Mouse (Mus musculus) G1E (cell line): ENCODE measurements around the gene Siglec1. TPM values are rescaled to one million over a fixed set of nuclear protein-coding genes. Genes with fewer than 3 reads are reported as not detected.

Source experiments
- ATAC-seq: 2 replicates; pipeline ENCODE4 v1.8.0; 2016; ENCODE audit warnings: mild to moderate bottlenecking; ENCODE audit not compliant: insufficient number of reproducible peaks, poor library complexity, low FRiP score, severe bottlenecking; ENCODE audit errors: extremely low read depth
- DNase-seq: peaks from one replicate; pipeline ENCODE4 v3.0.0; 2012; ENCODE audit warnings: low spot score
- H3K27me3 ChIP-seq: 2 replicates; pipeline ENCODE4 v1.6.1; 2012; ENCODE audit warnings: mild to moderate bottlenecking, low read length, inconsistent platforms; ENCODE audit not compliant: insufficient read depth
- H3K36me3 ChIP-seq: replicated peaks from 2 replicates; pipeline ENCODE3; 2012; ENCODE audit warnings: mild to moderate bottlenecking, inconsistent platforms
- H3K4me1 ChIP-seq: 2 replicates; pipeline ENCODE4 v1.6.1; 2012; ENCODE audit warnings: low read depth, low read length, inconsistent platforms, mixed read lengths; ENCODE audit not compliant: insufficient read depth
- H3K4me3 ChIP-seq: 2 replicates; pipeline ENCODE4 v1.5.1; 2012; ENCODE audit warnings: low read depth, mild to moderate bottlenecking, inconsistent platforms, low read length, moderate library complexity, mixed read lengths
- H3K9me3 ChIP-seq: replicated peaks from 2 replicates; pipeline ENCODE4 v1.6.1; 2012; ENCODE audit warnings: inconsistent platforms
- CTCF ChIP-seq: IDR thresholded peaks from 2 replicates; pipeline ENCODE4 v1.5.1; 2012; ENCODE audit warnings: low read depth, low read length, inconsistent platforms, mixed read lengths
- GATA1 ChIP-seq: IDR thresholded peaks from 2 replicates; pipeline ENCODE4 v1.6.1; 2012; ENCODE audit warnings: borderline replicate concordance, low read length, inconsistent platforms, mixed read lengths
- GATA2 ChIP-seq: IDR thresholded peaks from 2 replicates; pipeline ENCODE4 v1.6.1; 2012; ENCODE audit warnings: low read depth, low read length, inconsistent platforms, borderline replicate concordance
- POLR2AphosphoS5 ChIP-seq: IDR thresholded peaks from 2 replicates; pipeline ENCODE4 v1.6.1; 2012; ENCODE audit warnings: low read depth, low read length, inconsistent platforms; ENCODE audit not compliant: insufficient replicate concordance
- TAL1 ChIP-seq: conservative IDR thresholded peaks from 2 replicates; pipeline ENCODE4 v1.6.1; 2012; ENCODE audit warnings: low read depth, low read length, inconsistent platforms, mixed read lengths
- polyA plus RNA-seq: library from polyadenylated mRNA; stranded (reverse); fragments of >175 nt; gene quantifications from 2 replicates; pipeline ENCODE4 v1.2.3, GENCODE M21; 2012
- total RNA-seq, 2 experiments: library from RNA; stranded (forward) in 1 of 2; stranded (reverse) in 1 of 2; fragments of 200-1000 nt in 1 of 2; fragments of >200 nt in 1 of 2; fragmentation: Nextera tagmentation in 1 of 2; gene quantifications; 2 replicates each; pipeline ENCODE4 v1.2.3; 2014 to 2017

Siglec1 gene
- total RNA-seq (2014; fragmentation: Nextera tagmentation): not detected in 2 replicates
- total RNA-seq (2017): 0.06 and 0.16 TPM in 2 replicates
- polyA plus RNA-seq: not detected in 2 replicates

DNA sequence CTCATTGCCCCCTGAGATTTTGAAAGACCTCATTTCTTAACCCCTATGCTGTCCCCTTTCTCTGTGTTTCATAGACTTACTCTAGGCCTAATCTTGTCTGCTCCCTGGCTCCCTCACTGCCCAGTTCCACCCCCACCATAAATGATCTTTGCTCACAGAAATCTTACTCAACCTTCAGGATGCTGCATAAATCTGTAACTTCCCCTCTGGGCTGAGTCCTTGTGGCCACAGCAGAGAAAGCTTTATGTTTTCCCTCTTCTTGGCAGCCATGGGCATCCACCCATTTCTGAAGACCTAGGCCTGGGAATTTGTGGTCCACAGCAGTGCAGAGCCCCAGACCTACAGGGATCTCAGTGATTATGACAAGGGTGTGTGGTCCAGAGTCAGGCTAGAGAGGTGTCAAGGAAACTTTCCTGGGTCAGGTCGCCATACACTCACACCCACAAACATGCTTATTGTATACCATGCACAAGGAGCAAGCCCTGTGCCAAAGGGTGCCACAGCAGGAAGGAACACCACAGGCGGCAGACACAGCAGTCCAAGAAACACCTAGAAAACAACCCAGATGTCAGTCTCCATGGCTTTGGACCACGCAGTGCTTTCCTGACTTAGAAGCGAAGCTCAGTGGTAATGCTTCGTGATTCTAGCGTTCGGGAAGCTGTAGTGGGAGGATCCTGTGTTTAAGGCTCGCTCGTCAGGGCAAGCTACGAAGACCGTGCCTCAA lies at the start of gene Siglec1:
Siglec1 (minus strand) TSS at position 99 of the 724 bp plus-strand sequence.
- no peaks in the 10 kb centered on the region for H3K9me3 ChIP-seq
- ATAC-seq (no peak), DNase-seq (no peak)
- TF ChIP-seq GATA2 (no peak), GATA1 (no peak), POLR2AphosphoS5 (no peak), CTCF (no peak), TAL1 (no peak)
- H3K4me1 ChIP-seq: peaks cover 10% of the 10 kb centered on the region
- no peak within 1 kb of the TSS for H3K4me3 ChIP-seq
- peaks cover 73% of the 10 kb centered on the region for H3K27me3 ChIP-seq
- no peaks in the 10 kb centered on the region for H3K36me3 ChIP-seq

DNA sequence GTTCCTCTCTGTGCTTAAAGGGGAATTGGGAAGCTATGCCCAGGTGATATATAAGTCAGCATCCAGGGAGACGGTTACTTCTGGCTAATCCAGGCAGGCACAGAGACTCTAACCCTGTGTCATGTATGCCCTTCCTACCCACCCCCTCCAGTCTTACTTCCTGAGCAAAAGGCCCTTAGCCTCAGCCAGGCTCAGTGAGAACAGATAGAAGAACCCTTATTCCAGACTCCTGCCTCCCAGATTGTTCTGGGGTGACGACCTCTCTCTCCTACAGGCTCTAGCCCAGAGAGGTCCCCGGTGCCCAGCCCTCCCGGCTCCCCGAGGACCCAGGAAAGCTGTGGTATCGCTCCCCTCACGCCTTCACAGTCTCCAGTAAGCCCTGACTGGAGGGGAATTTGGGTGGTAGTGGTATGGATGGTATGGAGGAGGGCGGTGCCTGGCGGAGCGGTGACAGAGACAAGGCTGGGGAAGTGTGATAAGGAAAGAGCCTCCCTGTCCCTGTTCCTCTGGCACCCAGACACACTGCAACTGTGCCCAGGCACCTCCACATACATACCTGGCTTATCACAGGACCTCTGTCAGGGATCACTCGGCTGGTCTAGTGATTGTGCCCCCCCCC lies 49.1 kb upstream of the Siglec1 start:
- Histone ChIP-seq H3K4me1 (peaks cover 49% of the 10 kb centered on the region), H3K9me3 (no peaks in the 10 kb centered on the region), H3K4me3 (peak overlapping the region; percentile 28; the same call in 1 of the 2 replicates), H3K27me3 (no peaks in the 10 kb centered on the region), H3K36me3 (peaks cover 6% of the 10 kb centered on the region)
- ATAC-seq (peak; percentile 91), DNase-seq (peak; percentile 76)
- no peak for TF ChIP-seq POLR2AphosphoS5
- peak; percentile 72 for TF ChIP-seq TAL1

DNA sequence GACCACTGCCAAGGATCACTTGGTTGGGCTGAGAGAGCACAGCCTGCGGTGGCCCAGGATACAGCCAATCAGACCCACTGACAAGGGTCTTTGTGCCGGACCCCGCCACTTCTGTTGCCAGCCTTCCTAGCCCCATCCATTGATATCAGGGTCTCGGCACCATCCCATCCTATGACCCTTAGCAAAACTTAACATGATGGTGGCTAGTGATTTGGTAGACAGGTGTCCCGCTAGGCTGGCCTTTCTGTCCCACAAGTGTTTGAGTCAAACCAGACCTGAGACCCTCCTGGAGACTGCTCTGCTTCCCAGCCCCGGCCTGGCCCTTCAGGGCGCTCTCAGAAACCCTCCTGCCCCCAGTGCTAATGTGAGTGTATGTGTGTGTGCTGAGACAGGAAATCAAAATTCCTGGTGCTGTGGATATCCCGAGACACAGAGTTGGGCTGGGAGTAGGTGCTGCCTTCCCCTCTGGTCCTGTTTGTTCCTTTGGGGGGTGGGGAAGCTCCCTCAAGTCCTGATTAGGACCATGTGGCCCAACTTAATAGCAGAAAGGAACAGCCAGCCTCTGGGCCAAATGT lies 48.3 kb upstream of the Siglec1 start:
- H3K36me3 ChIP-seq: peaks cover 5% of the 10 kb centered on the region
- H3K9me3 ChIP-seq: no peaks in the 10 kb centered on the region
- DNase-seq: no peak
- peaks cover 48% of the 10 kb centered on the region for H3K4me1 ChIP-seq
- no peaks in the 10 kb centered on the region for H3K27me3 ChIP-seq
- no peak for TF ChIP-seq POLR2AphosphoS5
- no peak for TF ChIP-seq CTCF
- no peak for TF ChIP-seq GATA2
- no peak for TF ChIP-seq TAL1
- no peak for TF ChIP-seq GATA1
- no peak overlapping the region for H3K4me3 ChIP-seq
- no peak for ATAC-seq

DNA sequence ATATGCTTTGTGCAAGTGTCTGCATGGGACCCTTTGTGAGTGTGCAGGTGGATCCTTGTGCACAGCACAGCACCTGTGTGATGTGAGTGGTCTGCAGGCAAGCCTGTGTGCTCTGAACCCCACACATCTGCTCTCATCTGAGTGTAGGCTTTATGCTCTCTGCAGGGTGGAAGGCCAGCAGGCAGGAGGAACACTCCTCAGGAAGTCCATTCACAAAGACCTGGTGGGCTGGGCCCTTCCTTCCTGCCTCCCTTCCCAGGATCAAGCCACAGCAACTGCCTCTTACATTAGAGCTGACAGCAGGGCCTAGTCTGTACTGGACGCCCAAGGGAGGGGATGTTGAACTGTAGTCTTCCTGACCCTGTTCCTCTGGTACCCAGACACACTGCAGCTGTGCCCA lies 47.8 kb upstream of the Siglec1 start:
- peaks cover 5% of the 10 kb centered on the region for H3K36me3 ChIP-seq
- no peak for TF ChIP-seq GATA2
- TF ChIP-seq GATA1: no peak
- no peak for TF ChIP-seq CTCF
- TF ChIP-seq TAL1: no peak
- no peak for TF ChIP-seq POLR2AphosphoS5
- no peak for ATAC-seq
- DNase-seq: no peak
- H3K4me3 ChIP-seq: no peak overlapping the region
- no peaks in the 10 kb centered on the region for H3K27me3 ChIP-seq
- H3K4me1 ChIP-seq: peaks cover 53% of the 10 kb centered on the region
- H3K9me3 ChIP-seq: no peaks in the 10 kb centered on the region

DNA sequence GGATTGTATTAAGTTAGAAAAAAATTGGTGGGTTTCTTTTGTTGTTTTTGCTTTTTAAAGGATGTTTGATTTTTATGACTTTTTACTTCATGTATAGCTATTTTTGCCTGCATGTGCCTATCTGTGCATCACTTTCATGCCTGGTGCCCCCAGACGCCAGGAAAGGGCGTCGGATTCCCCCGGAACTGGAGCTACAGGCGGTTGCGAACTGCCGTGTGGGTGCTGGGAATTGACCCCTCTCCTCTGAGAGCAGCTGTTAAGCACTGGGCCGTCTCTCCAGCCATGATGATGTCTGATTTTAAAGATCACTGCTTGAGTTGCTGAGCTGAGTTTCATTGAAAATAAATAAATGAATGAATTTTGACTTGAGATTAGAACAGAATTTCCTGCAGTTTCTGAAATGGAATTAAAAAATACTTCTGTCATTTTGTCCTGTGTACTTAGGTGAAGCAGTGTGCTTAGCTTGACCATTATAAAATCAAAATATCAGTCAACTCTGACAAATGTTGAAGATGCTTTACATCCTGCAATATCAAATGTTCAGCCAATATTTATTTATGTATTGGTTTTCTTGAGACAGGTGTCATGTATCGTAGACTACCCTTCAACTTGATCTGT lies 46.5 kb upstream of the Siglec1 start, which contains the start of gene Gm11037:
Gm11037 (plus strand) TSS at position 568 of the 618 bp plus-strand sequence.
- Histone ChIP-seq H3K36me3 (peaks cover 5% of the 10 kb centered on the region), H3K4me3 (no peak within 1 kb of the TSS), H3K9me3 (no peaks in the 10 kb centered on the region), H3K4me1 (peaks cover 66% of the 10 kb centered on the region), H3K27me3 (peaks cover 2% of the 10 kb centered on the region; the same call in 1 of the 2 replicates)
- TF ChIP-seq GATA2 (no peak), CTCF (no peak)
- ATAC-seq (no peak), DNase-seq (no peak)

DNA sequence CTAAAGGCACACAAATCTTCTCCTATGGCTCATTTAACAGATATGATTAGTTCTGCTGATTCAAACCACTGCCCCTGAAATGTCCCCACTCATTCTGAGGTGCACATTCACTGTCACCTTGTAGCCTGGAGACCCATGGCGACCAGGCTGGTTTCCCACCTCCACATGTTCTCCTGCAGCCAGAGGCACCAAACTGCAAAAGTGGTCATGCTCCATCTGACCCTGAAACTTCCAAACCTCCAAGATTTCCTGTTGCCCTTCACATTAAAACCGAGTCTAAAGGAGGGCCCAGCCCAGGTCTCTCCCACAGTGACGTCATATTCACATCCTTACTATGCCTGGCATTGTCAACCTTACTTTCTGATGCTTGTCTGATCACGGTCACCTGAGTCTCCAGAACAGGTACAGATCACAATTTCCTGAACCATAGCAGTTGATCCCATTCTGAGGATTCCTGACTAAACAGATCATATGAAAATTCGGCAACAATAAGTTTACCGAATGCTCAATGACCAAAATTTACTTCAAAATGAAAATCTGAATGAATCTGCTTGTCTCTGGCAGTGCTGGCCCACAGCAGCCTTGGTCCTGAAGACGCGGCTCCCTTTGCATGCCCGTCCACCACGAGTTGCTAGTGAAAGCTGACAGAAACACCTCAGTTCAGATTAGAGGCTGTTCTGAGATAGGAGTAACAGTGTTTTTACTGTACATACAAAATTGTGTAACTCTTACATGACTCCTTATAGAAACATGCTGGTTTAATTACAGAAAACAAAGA lies 45.7 kb upstream of the Siglec1 start:
- H3K9me3 ChIP-seq: no peaks in the 10 kb centered on the region
- H3K27me3 ChIP-seq: peaks cover 2% of the 10 kb centered on the region; the same call in 1 of the 2 replicates
- H3K4me3 ChIP-seq: no peak overlapping the region
- H3K4me1 ChIP-seq: peaks cover 72% of the 10 kb centered on the region
- DNase-seq (no peak), ATAC-seq (no peak)
- TF ChIP-seq CTCF: no peak
- no peak for TF ChIP-seq GATA1
- TF ChIP-seq GATA2: no peak
- TF ChIP-seq POLR2AphosphoS5: no peak
- TF ChIP-seq TAL1: no peak
- peaks cover 5% of the 10 kb centered on the region for H3K36me3 ChIP-seq
